Mouse (Mus musculus): ENCODE measurements around the gene Raf1.
"Not testable (repeated sequence)": the region's sequence is repeated elsewhere in the genome, so short reads cannot be mapped to it uniquely, and the experiment has no call there.

Raf1 gene

DNA sequence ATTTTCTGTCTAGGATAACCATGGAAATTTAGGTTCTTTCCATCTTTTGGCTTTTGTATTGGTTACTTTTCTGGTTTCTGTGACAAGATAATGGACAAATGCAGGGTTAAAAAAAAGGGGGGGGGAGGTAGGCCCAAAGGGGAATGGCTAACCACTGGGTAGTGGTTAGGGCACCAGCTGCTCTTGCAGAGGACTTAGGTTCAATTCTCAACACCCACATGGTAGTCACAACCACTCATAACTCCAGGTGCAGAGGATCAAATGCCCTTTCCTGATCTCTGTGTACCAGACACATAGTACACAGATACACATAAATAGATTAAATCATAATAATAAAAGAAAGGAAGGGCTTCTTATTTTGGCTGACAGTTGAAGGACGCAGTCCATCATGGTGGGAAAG is 1.6 kb upstream of the Raf1 start:
- DNase-seq, result no peak

- no peak for DNase-seq
These were observed 1.0 kb upstream of the Raf1 start for GRCm38 (mm10) chr6:115677441-115677840.

- peak; percentile 62 for DNase-seq
These were observed 713 bp downstream of the Raf1 start for GRCm38 (mm10) chr6:115675508-115676336.

- no peak for DNase-seq
These were observed 1.3 kb downstream of the Raf1 start for GRCm38 (mm10) chr6:115675166-115675507.

DNA sequence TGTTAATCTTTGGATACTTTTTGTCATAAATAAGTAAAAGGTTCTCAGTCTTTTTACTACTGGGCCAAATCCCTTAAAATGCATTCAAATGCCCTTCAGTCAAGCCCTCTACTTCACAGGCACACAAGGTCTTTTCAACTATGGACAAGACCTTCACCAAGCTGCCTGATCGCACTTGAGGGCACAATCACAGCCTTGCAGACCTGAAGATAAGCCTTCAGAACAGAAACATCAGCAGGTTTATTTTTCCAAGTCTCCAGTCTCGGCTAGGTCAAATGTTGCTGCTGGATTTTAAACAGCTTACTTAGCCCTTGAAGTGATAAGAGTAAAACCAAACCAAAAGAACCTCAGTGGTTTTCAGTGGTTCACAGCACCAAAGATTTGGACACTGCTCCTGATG is 2.1 kb downstream of the Raf1 start:
- no peak for DNase-seq

DNA sequence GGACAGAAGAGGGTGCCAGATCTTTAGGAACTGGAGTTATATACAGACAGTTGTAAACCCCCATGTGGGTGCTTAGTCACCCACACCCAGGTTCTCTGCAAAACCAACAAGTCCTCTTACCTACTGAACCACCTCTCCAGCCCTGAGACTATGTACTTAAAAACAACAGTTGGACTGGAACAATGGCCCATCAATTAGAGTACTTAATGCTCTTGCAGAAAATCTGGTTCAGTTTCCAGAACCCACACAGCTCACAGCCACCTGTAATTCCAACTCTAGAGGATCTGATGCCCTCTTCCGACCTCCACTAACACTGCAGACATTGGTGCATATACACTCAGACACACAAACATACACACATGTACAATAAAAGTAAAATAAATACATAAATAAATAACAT is 3.7 kb downstream of the Raf1 start:
- no peak for DNase-seq

GRCm38 (mm10) chr6:115666641-115667040 is 9.8 kb downstream of the Raf1 start:
- DNase-seq, result peak; percentile 31

DNA sequence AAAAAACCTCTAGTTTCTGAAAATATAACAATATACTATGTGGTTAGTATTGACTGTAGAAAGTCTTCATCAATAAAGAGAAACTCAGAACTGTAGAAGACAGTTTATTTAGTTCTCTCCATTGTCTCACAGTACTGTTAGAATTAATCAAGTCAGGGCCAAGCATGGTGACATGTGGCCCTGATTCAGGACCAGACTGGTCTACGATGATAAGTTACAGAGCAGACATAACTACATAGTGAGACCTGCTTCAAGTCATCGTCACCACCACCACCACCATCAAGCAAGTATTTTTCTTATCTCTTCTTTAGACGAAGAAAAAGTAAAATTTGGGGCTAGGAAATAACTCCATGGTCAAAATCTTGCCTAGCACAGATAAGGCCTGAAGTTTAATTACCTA is 12.2 kb downstream of the Raf1 start:
- DNase-seq, result no peak

DNA sequence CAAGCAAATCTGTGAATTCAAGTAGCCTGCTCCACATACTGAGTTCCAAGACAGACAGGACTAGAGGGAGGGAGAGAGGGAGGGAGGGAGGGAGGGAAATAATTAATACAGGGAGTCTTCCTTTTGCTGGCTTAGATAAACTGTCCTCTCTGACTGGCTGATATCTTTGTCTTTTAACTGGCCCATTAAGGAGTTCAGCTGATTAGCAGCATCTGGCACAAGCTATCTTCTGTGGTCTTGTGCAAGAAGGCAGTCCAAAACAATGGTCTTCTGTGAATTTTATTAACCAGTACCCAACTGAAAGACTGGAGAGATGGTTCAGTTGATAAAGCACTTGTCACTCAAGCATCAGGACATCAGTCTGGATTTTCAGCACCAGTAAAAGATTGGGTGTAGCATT is 17.6 kb downstream of the Raf1 start:
- no peak for DNase-seq

DNA sequence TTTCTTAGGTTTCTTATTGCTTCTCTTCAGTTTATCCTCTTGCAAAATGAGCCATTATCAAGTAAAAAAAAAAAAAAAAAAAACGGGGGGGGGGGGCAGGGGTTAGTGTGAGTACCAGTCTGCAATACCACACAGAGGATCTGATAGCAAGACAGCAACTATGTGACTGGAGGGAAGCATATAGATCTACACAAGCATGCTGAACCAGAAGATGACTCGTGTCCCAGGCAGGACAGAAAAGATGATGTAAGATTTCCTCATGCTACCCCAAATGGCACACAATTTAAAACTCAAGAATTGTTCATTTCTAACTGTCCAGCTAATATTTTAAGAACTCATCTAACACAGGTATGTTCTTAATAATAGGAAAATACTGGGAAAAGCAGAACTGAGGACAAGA is 22.5 kb downstream of the Raf1 start:
- no peak for DNase-seq

DNA sequence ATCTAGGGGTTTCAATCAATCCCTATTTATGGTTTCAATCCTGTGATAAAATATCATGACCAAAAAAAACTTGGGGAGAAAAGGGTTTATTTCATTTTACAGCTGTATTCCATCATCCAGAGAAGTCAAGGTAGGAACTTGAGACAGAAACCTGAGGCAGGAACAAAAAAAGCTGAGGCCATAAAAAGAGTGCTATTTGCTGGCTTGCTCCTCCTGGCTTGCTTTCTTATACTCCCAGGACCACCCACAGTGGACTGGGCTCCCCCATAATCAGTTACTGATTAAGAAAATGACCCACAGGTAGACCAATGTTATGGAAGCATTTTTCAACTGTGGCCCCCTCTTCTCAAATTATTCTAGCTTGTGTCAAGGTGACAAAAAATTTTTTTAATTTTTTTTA is 24.7 kb downstream of the Raf1 start:
- DNase-seq, result no peak

DNA sequence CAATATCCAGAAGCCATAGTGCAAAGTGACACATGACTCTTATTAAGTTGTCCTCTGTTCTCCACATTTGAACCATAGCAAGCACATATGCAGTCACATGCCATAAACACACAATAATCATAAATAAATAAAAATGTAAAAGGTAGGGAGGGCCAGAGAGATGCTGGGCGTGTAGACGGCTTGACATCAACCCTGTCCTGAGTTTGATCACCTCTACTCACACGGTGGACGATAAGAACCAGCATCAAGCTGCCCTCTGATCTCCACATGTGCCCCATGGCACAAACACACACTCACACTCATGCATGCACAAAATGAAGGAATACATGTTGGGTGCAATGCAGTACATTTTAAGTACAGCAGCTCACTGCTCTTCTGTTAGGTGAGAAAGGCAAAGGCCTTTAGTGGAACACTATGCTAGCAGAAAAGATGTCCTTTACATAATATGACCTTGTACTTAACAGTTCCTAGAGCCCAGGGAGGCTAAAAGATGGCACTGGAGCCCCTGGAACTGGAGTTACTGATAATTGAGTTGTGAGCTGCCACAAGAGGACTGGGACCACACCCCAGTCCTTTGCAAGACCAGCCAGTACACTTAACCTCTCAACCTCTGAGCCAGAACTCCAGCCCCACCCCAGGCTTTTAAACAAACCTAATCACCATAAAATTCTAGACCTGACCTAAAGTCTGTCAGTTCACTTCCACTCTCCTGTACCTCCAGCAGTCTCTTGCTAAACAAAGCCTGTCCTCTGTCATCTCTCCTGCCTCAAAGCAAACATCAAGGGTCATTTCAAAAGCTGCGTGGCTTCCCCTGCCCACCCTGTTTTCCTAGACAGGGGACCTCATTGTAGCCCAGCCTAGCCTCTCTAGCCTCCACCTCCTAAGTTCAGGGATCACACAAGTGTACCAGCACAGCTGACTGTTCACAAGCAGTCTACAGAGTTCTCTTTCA is 25.7 kb downstream of the Raf1 start:
- no peak for DNase-seq

DNA sequence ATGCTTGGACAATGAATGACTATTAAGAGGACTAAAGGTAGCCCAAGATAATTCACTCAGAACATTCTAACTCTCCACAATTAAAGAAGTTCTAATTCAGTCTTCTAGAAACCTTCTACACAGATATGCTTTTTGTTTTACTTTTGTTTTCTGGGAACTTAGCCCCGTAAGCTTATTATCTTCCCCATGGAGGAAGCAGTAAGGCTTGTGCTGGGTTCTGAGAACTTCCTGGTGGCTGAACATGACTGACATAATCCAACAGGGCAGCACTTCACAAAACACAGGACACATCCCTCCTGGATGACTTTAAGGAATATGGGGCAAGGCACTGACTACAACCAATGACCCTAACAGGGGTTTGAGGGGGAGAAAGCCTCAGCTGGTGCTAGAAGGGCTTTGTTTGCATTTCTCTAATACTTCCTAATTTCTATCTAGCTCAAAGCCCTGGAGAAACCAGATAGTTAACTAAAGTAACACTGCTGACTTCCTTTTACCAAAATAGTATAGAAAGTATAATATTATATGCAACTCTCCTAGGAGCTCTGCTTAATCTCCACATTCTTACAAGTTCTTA is 26.6 kb downstream of the Raf1 start:
- DNase-seq, result no peak

DNA sequence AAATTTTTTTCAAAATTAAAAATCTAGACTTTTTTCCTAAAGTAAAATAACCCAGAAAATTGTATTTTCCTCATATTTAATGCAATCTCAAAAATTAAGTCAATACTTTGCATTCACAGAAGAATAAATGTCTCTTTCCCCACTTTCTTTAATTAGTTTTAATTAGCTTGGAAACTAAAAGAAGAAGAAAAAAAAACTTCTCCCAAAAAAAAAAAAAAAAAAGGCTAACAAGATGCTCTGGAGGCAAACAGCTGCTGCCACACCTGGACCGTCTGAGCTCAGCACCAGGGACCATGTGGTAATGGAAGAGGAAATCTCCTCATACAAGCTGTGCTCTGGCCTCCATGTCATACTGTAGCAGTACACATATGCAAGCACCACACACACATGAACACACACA is 33.1 kb downstream of the Raf1 start:
- DNase-seq, result no peak

DNA sequence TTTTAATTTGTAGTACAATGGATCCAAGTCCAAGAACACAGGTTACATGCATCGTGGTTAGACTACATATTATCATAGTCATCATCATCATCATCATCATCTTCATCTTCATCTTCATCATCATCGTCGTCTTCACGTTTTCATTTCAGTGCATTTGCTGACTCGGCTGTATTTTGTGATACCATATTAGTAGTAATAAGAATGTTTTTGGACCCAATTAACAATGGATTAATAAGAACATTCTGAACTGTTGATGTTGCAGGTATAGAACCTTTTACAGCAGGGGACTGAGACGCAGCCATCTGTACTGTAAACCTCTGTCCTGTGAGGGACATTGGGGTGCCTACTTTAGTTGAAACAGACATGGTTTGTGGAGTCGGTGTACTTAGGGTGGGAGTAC is 38.2 kb downstream of the Raf1 start:
- DNase-seq, result not testable (repeated sequence)

- no peak for DNase-seq
These were observed 42.4 kb downstream of the Raf1 start for GRCm38 (mm10) chr6:115634015-115634414.

DNA sequence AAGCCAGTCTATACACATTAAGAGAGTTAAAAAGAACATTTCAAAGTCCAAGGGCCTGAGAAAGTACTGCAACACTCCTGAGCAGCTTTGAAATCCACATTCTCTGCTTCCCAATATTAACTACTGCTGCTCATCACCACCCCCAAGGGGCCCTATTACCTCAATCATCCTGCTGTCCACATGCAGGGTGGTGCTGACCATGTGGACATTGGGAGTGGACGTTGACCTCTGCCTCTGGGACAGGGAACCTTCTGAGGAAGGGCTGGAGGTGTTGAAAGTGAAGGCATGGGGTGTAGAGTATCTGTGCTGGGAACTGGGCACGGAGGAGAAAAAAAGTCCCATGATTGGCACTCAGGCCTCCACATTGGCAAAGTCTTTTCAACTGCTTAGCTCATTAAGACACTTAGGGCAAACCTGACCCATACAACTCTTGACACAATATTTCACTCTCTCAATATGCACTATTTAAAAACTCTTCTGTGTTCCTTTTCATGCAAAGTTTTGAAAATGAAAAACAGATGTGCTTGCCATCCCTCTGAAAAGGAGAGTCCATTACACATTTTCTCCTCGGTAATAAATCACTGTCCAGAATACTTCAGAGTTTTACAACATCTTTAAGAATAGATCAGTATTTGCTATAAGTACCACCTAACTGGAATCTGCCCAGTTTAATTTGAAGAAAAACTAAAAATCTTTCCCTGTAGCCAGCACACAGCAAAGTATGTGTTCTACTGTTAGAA is 45.2 kb downstream of the Raf1 start:
- no peak for DNase-seq

- no peak for DNase-seq
These were observed 50.3 kb downstream of the Raf1 start for GRCm38 (mm10) chr6:115626121-115626520.

- DNase-seq, result no peak
These were observed 55.5 kb downstream of the Raf1 start for GRCm38 (mm10) chr6:115620942-115621341.

GRCm38 (mm10) chr6:115619818-115620217 is 56.6 kb downstream of the Raf1 start:
- DNase-seq, result no peak

DNA sequence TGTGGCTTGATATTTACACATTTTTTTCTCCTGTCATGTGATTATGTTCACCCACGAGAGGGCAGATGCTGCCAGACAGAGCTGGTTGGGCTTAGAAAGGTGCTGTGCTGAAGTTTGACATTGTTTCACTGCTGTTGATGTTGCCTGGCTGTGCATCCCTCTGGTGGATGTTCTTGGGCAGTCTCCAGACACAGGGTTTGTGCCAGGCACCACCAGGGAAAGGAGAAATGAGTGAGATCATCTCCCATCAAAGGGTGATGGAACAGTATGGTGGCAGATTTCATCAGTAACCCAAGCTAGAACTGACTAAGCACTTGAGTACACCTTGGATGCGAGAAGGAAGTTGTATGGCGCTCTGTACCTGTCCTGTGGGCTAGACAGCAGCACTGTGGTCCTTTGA is 60.5 kb downstream of the Raf1 start:
- DNase-seq, result no peak

- no peak for DNase-seq
These were observed 62.6 kb downstream of the Raf1 start for GRCm38 (mm10) chr6:115613793-115614192.

GRCm38 (mm10) chr6:115610301-115610700 is 66.1 kb downstream of the Raf1 start:
- DNase-seq, result no peak
